Comparison of ENCODE assay signal across 20 mouse cellular contexts in the genomic region with DNA sequence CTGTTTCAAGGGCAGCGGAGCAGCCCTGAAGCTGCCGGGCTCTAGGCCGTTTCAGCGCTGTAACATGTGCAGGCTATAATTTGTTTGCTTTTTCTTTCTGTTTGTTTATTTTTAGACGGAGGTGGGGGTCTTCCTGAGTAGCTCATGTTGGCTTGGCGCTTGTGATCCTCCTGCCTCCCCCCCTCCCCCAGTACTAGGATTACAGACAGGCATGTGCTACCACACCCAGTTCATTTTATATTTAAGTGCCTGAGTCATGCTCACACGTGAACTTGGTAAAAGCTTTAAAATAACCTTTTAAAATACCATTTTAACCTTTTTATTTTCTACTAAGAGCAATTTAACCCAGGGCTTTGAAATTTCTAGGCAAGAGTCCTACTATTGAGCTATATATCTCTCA. TPM values are rescaled to one million over a fixed set of nuclear protein-coding genes. Genes with fewer than 3 reads are reported as not detected.
DNase-seq lines count a peak whose midpoint lies in the region; ATAC-seq and TF ChIP-seq lines count a peak whose summit lies in the region.
"Had no signal": no experiment of that assay in that cellular context is flagged by ENCODE, and none has a peak within 500 bp of the region (broad histone marks: within the 10 kb centered on the region; RNA-seq: fewer than 3 reads in every experiment).

No protein-coding gene starts in this region.

- no peaks in the 10 kb centered on the region for H3K9me3 ChIP-seq in heart, embryonic 10.5 days
- no peaks in the 10 kb centered on the region for H3K9me3 ChIP-seq in heart, embryonic 11.5 days (replicated peaks; ENCODE audit: control insufficient read depth, low read length)
- H3K9me3 ChIP-seq in intestine, embryonic 16.5 days (ENCODE audit: control insufficient read depth, low read length) = no peaks in the 10 kb centered on the region
- no peaks in the 10 kb centered on the region for H3K9me3 ChIP-seq in forebrain, embryonic 13.5 days (replicated peaks)
- H3K9me3 ChIP-seq: megakaryocyte, embryonic 14.5 days; neural tube, embryonic 15.5 days had no signal

- no peaks in the 10 kb centered on the region for H3K27me3 ChIP-seq in heart, embryonic 10.5 days (ENCODE audit: insufficient read depth, poor library complexity, severe bottlenecking)
- H3K27me3 ChIP-seq in heart, embryonic 11.5 days (ENCODE audit: control insufficient read depth, insufficient read depth, low read length) = no peaks in the 10 kb centered on the region
- no peaks in the 10 kb centered on the region for H3K27me3 ChIP-seq in intestine, embryonic 16.5 days (replicated peaks; ENCODE audit: control insufficient read depth, insufficient read depth, low read length)
- no peaks in the 10 kb centered on the region for H3K27me3 ChIP-seq in forebrain, embryonic 13.5 days
- H3K27me3 ChIP-seq: neural tube, embryonic 15.5 days had no signal

- peak overlapping the region; percentile 53; the same call in 1 of the 2 replicates for H3K27ac ChIP-seq in heart, embryonic 10.5 days
- H3K27ac ChIP-seq in heart, embryonic 11.5 days (ENCODE audit: low read depth, low read length) = no peak overlapping the region
- H3K27ac ChIP-seq in intestine, embryonic 16.5 days (ENCODE audit: low read length) = no peak overlapping the region
- H3K27ac ChIP-seq in forebrain, embryonic 13.5 days = no peak overlapping the region
- no peak overlapping the region for H3K27ac ChIP-seq in left cerebral cortex, adult 2 months
- H3K27ac ChIP-seq: neural tube, embryonic 15.5 days had no signal

- no peaks in the 10 kb centered on the region for H3K36me3 ChIP-seq in heart, embryonic 10.5 days
- no peaks in the 10 kb centered on the region for H3K36me3 ChIP-seq in heart, embryonic 11.5 days (ENCODE audit: control insufficient read depth, insufficient read depth, low read length)
- no peaks in the 10 kb centered on the region for H3K36me3 ChIP-seq in intestine, embryonic 16.5 days (ENCODE audit: control insufficient read depth, insufficient read depth, low read length)
- no peaks in the 10 kb centered on the region for H3K36me3 ChIP-seq in forebrain, embryonic 13.5 days (ENCODE audit: poor library complexity, severe bottlenecking)
- H3K36me3 ChIP-seq: neural tube, embryonic 15.5 days had no signal

- no peak overlapping the region for H3K9ac ChIP-seq in heart, embryonic 11.5 days (ENCODE audit: low read depth, low read length)
- no peak overlapping the region for H3K9ac ChIP-seq in intestine, embryonic 16.5 days (ENCODE audit: low read depth, low read length)
- no peak overlapping the region for H3K9ac ChIP-seq in forebrain, embryonic 13.5 days
- H3K9ac ChIP-seq: neural tube, embryonic 15.5 days had no signal

- 44% methylated on average over 7 of the region's 7 CpGs for WGBS in heart, embryonic 10.5 days
- WGBS in heart, embryonic 11.5 days (ENCODE audit: insufficient replicate concordance) = 48% methylated on average over 7 of the region's 7 CpGs
- 34% methylated on average over 7 of the region's 7 CpGs for WGBS in intestine, embryonic 16.5 days
- 71% methylated on average over 7 of the region's 7 CpGs for WGBS in forebrain, embryonic 13.5 days

- H3K4me3 ChIP-seq in heart, embryonic 10.5 days = no peak overlapping the region
- no peak overlapping the region for H3K4me3 ChIP-seq in heart, embryonic 11.5 days (ENCODE audit: low read depth, low read length)
- H3K4me3 ChIP-seq in intestine, embryonic 16.5 days (ENCODE audit: low read length) = no peak overlapping the region
- H3K4me3 ChIP-seq in forebrain, embryonic 13.5 days = no peak overlapping the region
- no peak overlapping the region for H3K4me3 ChIP-seq in left cerebral cortex, adult 2 months
- H3K4me3 ChIP-seq: megakaryocyte, embryonic 14.5 days; neural tube, embryonic 15.5 days had no signal

- ATAC-seq in heart, embryonic 11.5 days (replicated peaks; ENCODE audit: insufficient number of reproducible peaks, low FRiP score, low TSS enrichment) = no peak
- ATAC-seq in intestine, embryonic 16.5 days = peak; percentile 63; the same call in 1 of the 2 replicates
- ATAC-seq in forebrain, embryonic 13.5 days = no peak

- DNase-seq in heart, embryonic 10.5 days (ENCODE audit: low spot score) = no peak
- DNase-seq in thymus, postnatal 0 days (ENCODE audit: low spot score) = peak; percentile 21
- no peak for DNase-seq in thymus, postnatal 36 days
- DNase-seq in left cerebral cortex, adult 2 months (ENCODE audit: extremely low spot score in 1 of 2, low spot score in 2 of 2) = no peak
- DNase-seq in ovary, adult 18-20 months (ENCODE audit: low spot score) = no peak
- DNase-seq: cerebellum, adult 11 months; kidney, postnatal 10 days; left cerebral cortex, postnatal 4 days had no signal

- peaks cover 13% of the 10 kb centered on the region; the same call in 1 of the 2 replicates for H3K4me1 ChIP-seq in heart, embryonic 10.5 days
- 0 out of 2 replicates have a peak, but pooled peaks cover 8% of the 10 kb centered on the region for H3K4me1 ChIP-seq in heart, embryonic 11.5 days (ENCODE audit: control insufficient read depth, insufficient read depth, low read length)
- H3K4me1 ChIP-seq in intestine, embryonic 16.5 days (ENCODE audit: control insufficient read depth, insufficient read depth, low read length) = peaks cover 4% of the 10 kb centered on the region; the same call in 1 of the 2 replicates
- H3K4me1 ChIP-seq in forebrain, embryonic 13.5 days = no peaks in the 10 kb centered on the region
- H3K4me1 ChIP-seq: neural tube, embryonic 15.5 days had no signal

- TF ChIP-seq CTCF in left cerebral cortex, adult 2 months (IDR thresholded peaks at IDR 0.05) = no peak

- H3K4me2 ChIP-seq in heart, embryonic 11.5 days = no peak overlapping the region
- no peak overlapping the region for H3K4me2 ChIP-seq in intestine, embryonic 16.5 days (ENCODE audit: low read depth, low read length)
- H3K4me2 ChIP-seq in forebrain, embryonic 13.5 days = no peak overlapping the region
- H3K4me2 ChIP-seq: neural tube, embryonic 15.5 days had no signal

- intact Hi-C loops in left cerebral cortex, adult 2 months (cut with DNase I) = loop anchor here (5.0 kb wide), 1 partner anchor 38 kb away; no protein-coding TSS in a partner anchor

RNA-seq across cellular contexts. Expression of a gene that starts 47.8 kb away (rescaled TPM):
- not detected in 2 replicates for polyA plus RNA-seq in heart, embryonic 10.5 days (2016; fragmentation: Nextera tagmentation; extraction: Ambion mirVana)
- not detected in 2 replicates for polyA plus RNA-seq in heart, embryonic 11.5 days (2014; fragmentation: Nextera tagmentation; extraction: Ambion mirVana)
- 10.7 and 11.0 TPM in 2 replicates for polyA plus RNA-seq in thymus, postnatal 0 days (2015; fragmentation: Nextera tagmentation; extraction: Ambion mirVana)
- polyA plus RNA-seq in intestine, embryonic 16.5 days (2015; fragmentation: Nextera tagmentation; extraction: Ambion mirVana) = not detected in 2 replicates
- not detected in 2 replicates for polyA plus RNA-seq in forebrain, embryonic 13.5 days (2015; fragmentation: Nextera tagmentation; extraction: Ambion mirVana)
- total RNA-seq in left cerebral cortex, adult 2 months (2021) = not detected
- total RNA-seq: adrenal gland, postnatal 4 days; gastrocnemius, adult 18-20 months; hematopoietic stem cell, adult 5-6 weeks; monocyte, adult 5-6 weeks had no signal
- polyA plus RNA-seq: cortical plate, adult 2 months; intestine, embryonic 14.5 days; liver, embryonic 16.5 days; neural tube, embryonic 15.5 days had no signal

RNA-seq across cellular contexts. Expression of a gene that starts 50.8 kb away (rescaled TPM):
- polyA plus RNA-seq in heart, embryonic 10.5 days (2016; fragmentation: Nextera tagmentation; extraction: Ambion mirVana) = 15.1 and 19.4 TPM in 2 replicates
- 15.1 and 17.4 TPM in 2 replicates for polyA plus RNA-seq in heart, embryonic 11.5 days (2014; fragmentation: Nextera tagmentation; extraction: Ambion mirVana)
- polyA plus RNA-seq in thymus, postnatal 0 days (2015; fragmentation: Nextera tagmentation; extraction: Ambion mirVana) = 20.3 and 22.3 TPM in 2 replicates
- polyA plus RNA-seq in intestine, embryonic 16.5 days (2015; fragmentation: Nextera tagmentation; extraction: Ambion mirVana) = 16.5 and 20.8 TPM in 2 replicates
- 2.8 and 3.0 TPM in 2 replicates for polyA plus RNA-seq in forebrain, embryonic 13.5 days (2015; fragmentation: Nextera tagmentation; extraction: Ambion mirVana)
- total RNA-seq in left cerebral cortex, adult 2 months (2021) = 10 to 100 TPM; 22.5 to 32.2 TPM
